9 mouse cellular contexts compared by ENCODE assay signal in the genomic region with DNA sequence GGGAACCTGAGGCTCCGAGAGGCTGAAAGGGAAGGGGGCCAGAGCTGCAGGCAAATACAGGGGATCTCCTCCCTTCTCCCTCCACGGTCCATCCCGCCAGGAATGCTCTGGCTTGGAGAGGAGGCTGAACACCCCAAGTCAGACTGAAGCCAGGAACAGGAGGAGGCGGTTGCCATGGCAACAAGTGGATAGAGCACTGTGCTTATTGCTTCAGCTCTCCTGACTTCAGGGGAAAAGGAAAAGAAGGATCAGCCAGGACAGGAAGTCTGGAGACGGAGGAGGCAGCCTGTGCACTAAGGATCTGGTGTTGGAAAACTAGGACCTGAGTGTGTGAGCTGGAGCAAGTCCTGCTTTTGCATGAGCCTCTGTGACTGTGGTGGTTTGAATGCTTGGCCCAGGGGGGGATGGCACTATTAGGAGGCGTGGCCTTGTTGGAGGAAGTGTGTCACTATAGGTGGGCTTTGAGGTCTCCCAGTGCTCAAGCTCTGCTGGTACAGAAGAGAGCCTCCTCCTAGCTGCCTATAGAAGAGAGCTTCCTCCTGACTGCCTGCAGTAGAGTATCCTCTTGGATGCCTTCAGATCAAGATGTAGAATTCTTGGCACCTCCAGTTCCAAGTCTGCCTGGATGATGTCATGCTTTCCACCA. TPM values are rescaled to one million over a fixed set of nuclear protein-coding genes. Genes with fewer than 3 reads are reported as not detected.
DNase-seq lines count a peak whose midpoint lies in the region; ATAC-seq lines count a peak whose summit lies in the region.
"Had no signal": no experiment of that assay in that cellular context is flagged by ENCODE, and none has a peak within 500 bp of the region (broad histone marks: within the 10 kb centered on the region; RNA-seq: fewer than 3 reads in every experiment).

No protein-coding gene starts in this region.

- H3K9me3 ChIP-seq in embryonic facial prominence, embryonic 12.5 days = no peaks in the 10 kb centered on the region
- H3K9me3 ChIP-seq in embryonic facial prominence, embryonic 10.5 days = peaks cover 6% of the 10 kb centered on the region; the same call in 1 of the 2 replicates
- H3K9me3 ChIP-seq in midbrain, embryonic 13.5 days = no peaks in the 10 kb centered on the region
- H3K9me3 ChIP-seq in heart, embryonic 10.5 days = no peaks in the 10 kb centered on the region
- H3K9me3 ChIP-seq: stomach, embryonic 15.5 days had no signal

- H3K27me3 ChIP-seq in embryonic facial prominence, embryonic 12.5 days = 0 out of 2 replicates have a peak, but pooled peaks cover 3% of the 10 kb centered on the region
- H3K27me3 ChIP-seq in embryonic facial prominence, embryonic 10.5 days (replicated peaks; ENCODE audit: low read depth, poor library complexity, severe bottlenecking) = no peaks in the 10 kb centered on the region
- H3K27me3 ChIP-seq in midbrain, embryonic 13.5 days = no peaks in the 10 kb centered on the region
- no peaks in the 10 kb centered on the region for H3K27me3 ChIP-seq in heart, embryonic 10.5 days (ENCODE audit: insufficient read depth, poor library complexity, severe bottlenecking)
- H3K27me3 ChIP-seq: stomach, embryonic 15.5 days had no signal

- ATAC-seq in embryonic facial prominence, embryonic 12.5 days (ENCODE audit: insufficient number of reproducible peaks, insufficient read depth, low FRiP score, low TSS enrichment) = 0 out of 2 replicates have a peak, but pooled peaks have one; percentile 28
- ATAC-seq in midbrain, embryonic 13.5 days = 0 out of 2 replicates have a peak, but pooled peaks have one; percentile 36

- no peak overlapping the region for H3K4me3 ChIP-seq in embryonic facial prominence, embryonic 12.5 days
- H3K4me3 ChIP-seq in embryonic facial prominence, embryonic 10.5 days = no peak overlapping the region
- no peak overlapping the region for H3K4me3 ChIP-seq in midbrain, embryonic 13.5 days (replicated peaks)
- no peak overlapping the region for H3K4me3 ChIP-seq in heart, embryonic 10.5 days
- H3K4me3 ChIP-seq: stomach, embryonic 15.5 days had no signal

- H3K4me1 ChIP-seq in embryonic facial prominence, embryonic 12.5 days = no peaks in the 10 kb centered on the region
- H3K4me1 ChIP-seq in embryonic facial prominence, embryonic 10.5 days = peaks cover 12% of the 10 kb centered on the region
- peaks cover 8% of the 10 kb centered on the region for H3K4me1 ChIP-seq in midbrain, embryonic 13.5 days (replicated peaks)
- no peaks in the 10 kb centered on the region for H3K4me1 ChIP-seq in heart, embryonic 10.5 days
- H3K4me1 ChIP-seq: stomach, embryonic 15.5 days had no signal

- no peak overlapping the region for H3K4me2 ChIP-seq in embryonic facial prominence, embryonic 12.5 days (replicated peaks)
- H3K4me2 ChIP-seq in midbrain, embryonic 13.5 days (replicated peaks) = no peak overlapping the region
- H3K4me2 ChIP-seq: stomach, embryonic 15.5 days had no signal

- 59% methylated on average over 6 of the region's 6 CpGs for WGBS in embryonic facial prominence, embryonic 12.5 days
- WGBS in embryonic facial prominence, embryonic 10.5 days = 67% methylated on average over 6 of the region's 6 CpGs
- WGBS in midbrain, embryonic 13.5 days = 40% methylated on average over 6 of the region's 6 CpGs
- WGBS in heart, embryonic 10.5 days = 70% methylated on average over 6 of the region's 6 CpGs

- H3K36me3 ChIP-seq in embryonic facial prominence, embryonic 12.5 days = no peaks in the 10 kb centered on the region
- H3K36me3 ChIP-seq in embryonic facial prominence, embryonic 10.5 days (replicated peaks) = peaks cover 7% of the 10 kb centered on the region
- peaks cover 8% of the 10 kb centered on the region for H3K36me3 ChIP-seq in midbrain, embryonic 13.5 days
- H3K36me3 ChIP-seq in heart, embryonic 10.5 days = peaks cover 8% of the 10 kb centered on the region
- H3K36me3 ChIP-seq: stomach, embryonic 15.5 days had no signal

- DNase-seq in embryonic facial prominence, embryonic 10.5 days (ENCODE audit: low spot score) = no peak
- peak; percentile 78 for DNase-seq in R1 (ENCODE audit: low read depth, low spot score)
- DNase-seq in layer of hippocampus, adult 8-10 months (ENCODE audit: low spot score in 2 of 2) = peak; percentile 38 to 52
- DNase-seq in spleen, postnatal 10 days (ENCODE audit: low spot score in 2 of 2) = no peak
- no peak for DNase-seq in lung, postnatal 4 days
- DNase-seq in heart, embryonic 10.5 days (ENCODE audit: low spot score) = no peak

- H3K27ac ChIP-seq in embryonic facial prominence, embryonic 12.5 days = no peak overlapping the region
- H3K27ac ChIP-seq in embryonic facial prominence, embryonic 10.5 days (replicated peaks) = no peak overlapping the region
- H3K27ac ChIP-seq in midbrain, embryonic 13.5 days = no peak overlapping the region
- H3K27ac ChIP-seq in heart, embryonic 10.5 days = no peak overlapping the region
- H3K27ac ChIP-seq: stomach, embryonic 15.5 days had no signal

- H3K9ac ChIP-seq in embryonic facial prominence, embryonic 12.5 days = no peak overlapping the region
- H3K9ac ChIP-seq in midbrain, embryonic 13.5 days (replicated peaks) = no peak overlapping the region
- H3K9ac ChIP-seq: stomach, embryonic 15.5 days had no signal

RNA-seq across cellular contexts. Expression of gene Fam114a2, which starts 44.0 kb away (rescaled TPM):
- 70.1 and 74.4 TPM in 2 replicates for polyA plus RNA-seq in embryonic facial prominence, embryonic 12.5 days (2016; fragmentation: Nextera tagmentation; extraction: Ambion mirVana)
- polyA plus RNA-seq in embryonic facial prominence, embryonic 10.5 days (2016; fragmentation: Nextera tagmentation; extraction: Ambion mirVana) = 68.0 and 73.6 TPM in 2 replicates
- total RNA-seq in layer of hippocampus, adult 8-10 months (2022) = 10 to 100 TPM; 32.9 to 47.7 (median 37.5) TPM
- polyA plus RNA-seq in midbrain, embryonic 13.5 days (2015; fragmentation: Nextera tagmentation; extraction: Ambion mirVana) = 93.2 TPM in 2 replicates
- polyA plus RNA-seq in heart, embryonic 10.5 days (2016; fragmentation: Nextera tagmentation; extraction: Ambion mirVana) = 68.2 and 75.6 TPM in 2 replicates

RNA-seq across cellular contexts. Expression of gene Mfap3, which starts 44.0 kb away (rescaled TPM):
- polyA plus RNA-seq in embryonic facial prominence, embryonic 12.5 days (2016; fragmentation: Nextera tagmentation; extraction: Ambion mirVana) = 52.7 and 56.7 TPM in 2 replicates
- polyA plus RNA-seq in embryonic facial prominence, embryonic 10.5 days (2016; fragmentation: Nextera tagmentation; extraction: Ambion mirVana) = 49.0 and 50.7 TPM in 2 replicates
- 10 to 100 TPM; 24.5 to 37.4 (median 29.0) TPM for total RNA-seq in layer of hippocampus, adult 8-10 months (2022)
- 60.4 and 63.4 TPM in 2 replicates for polyA plus RNA-seq in midbrain, embryonic 13.5 days (2015; fragmentation: Nextera tagmentation; extraction: Ambion mirVana)
- 32.9 and 40.8 TPM in 2 replicates for polyA plus RNA-seq in heart, embryonic 10.5 days (2016; fragmentation: Nextera tagmentation; extraction: Ambion mirVana)

Comparison
In these comparisons a context has a peak if more than half of its experiments do, and no peak if none do; other contexts are left out.
1. DNase-seq: peak in R1 (single experiment) and layer of hippocampus, adult 8-10 months (2 of 2); none in embryonic facial prominence, embryonic 10.5 days (single experiment), spleen, postnatal 10 days (0 of 2), lung, postnatal 4 days (0 of 2) and heart, embryonic 10.5 days (single experiment).